Mouse (Mus musculus) left cerebral cortex, adult 8-10 months (tissue): Measurements from ENCODE around the gene Pcx. TPM values are rescaled to one million over a fixed set of nuclear protein-coding genes. Genes with fewer than 3 reads are reported as not detected.

Experiments
- DNase-seq, 2 experiments: peaks; one replicate each; pipeline ENCODE4 v3.0.0; 2022; ENCODE audit warnings: low spot score in 2 of 2
- total RNA-seq, 4 experiments: library from RNA; stranded (reverse); gene quantifications; 2 replicates each; pipeline ENCODE4 v1.2.4; 2022

The Pcx gene
- total RNA-seq, 4 experiments from 2014 or later: 75.7 to 85.2 (median 81.3) TPM

DNA sequence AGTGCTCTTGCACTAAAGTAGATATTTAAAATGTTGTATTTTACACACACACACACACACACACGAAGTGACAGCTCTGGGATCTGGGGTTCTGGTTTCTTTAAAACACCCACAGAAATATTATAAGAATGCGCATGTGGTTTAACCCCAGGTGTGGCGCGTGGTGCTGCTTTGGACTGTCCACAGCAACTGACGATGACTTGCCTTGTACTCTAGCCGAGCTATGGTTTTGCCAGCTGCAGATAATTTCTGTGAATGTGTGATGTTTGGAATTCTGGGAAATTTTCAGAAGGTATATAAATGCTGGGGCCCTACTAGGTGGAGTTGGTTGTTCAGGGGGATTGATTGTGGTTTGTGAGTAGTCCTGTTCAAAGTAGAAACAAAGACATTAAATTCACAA lies 37.5 kb downstream of the Pcx start:
- DNase-seq: no peak

DNA sequence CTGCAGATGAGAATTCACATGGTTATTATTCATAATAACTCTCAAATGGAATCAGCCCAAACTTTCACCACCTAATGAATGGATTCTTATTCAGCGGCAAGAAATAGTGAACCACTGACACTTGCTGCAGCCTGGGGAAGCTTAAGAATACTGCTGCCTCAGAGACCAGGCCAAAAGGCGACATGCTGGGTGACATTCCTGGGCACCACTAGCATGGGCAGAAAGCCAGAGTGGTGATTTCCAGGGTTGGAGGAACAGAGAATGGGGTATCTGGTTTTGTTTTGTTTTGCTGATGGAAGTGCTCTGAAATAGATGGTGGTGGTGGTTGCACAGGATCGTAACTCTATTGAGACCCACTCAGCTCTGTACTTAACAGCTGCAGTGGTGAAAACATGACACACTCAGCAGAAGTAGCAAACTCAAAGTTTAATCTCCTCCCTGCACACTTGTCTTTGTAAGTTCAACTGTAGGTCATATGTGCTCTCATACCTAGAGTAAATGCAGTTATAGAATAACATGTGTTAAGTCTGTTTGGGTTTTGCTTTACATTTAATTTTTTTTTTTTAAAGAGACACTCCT lies 38.1 kb downstream of the Pcx start:
- no peak for DNase-seq

DNA sequence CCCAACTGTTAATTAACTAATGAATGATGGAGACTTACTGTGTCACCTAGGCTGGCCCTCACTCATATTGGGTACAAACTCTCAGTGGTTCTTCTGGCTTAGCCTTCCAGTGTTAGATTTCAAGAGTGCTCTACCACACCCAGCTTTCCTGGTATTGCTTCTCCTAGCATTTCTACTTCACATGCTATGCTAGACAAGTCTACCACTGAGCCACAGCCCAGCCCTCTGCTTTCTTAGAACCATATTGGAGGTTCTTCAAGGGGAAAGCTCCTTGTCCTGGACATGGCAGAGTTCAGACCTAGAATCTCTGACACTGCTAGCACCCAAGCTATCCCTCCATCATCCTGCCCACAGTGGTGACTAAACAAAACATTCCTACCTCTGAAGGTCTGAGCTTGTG lies 44.0 kb downstream of the Pcx start:
- no peak for DNase-seq

DNA sequence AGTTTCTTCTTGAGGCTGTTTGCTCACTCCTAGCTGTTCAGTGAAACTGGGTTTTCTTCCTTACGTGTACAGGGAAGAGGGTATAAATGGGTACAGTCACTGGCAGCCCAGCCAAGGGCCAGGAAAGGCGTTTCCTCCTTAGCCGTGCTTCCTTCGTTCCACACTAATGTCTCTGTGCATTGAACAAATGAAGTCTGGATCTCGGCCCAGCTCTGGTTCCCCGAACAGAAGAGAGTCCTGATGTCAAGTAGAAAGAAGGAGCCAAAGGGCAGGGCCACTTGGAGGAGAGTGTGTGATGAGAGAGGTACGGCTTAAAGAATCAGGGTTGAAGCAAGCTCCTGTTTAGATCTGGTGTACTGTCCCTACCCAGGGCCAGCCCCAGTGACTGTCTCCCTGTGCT lies 44.8 kb downstream of the Pcx start:
- DNase-seq: no peak

DNA sequence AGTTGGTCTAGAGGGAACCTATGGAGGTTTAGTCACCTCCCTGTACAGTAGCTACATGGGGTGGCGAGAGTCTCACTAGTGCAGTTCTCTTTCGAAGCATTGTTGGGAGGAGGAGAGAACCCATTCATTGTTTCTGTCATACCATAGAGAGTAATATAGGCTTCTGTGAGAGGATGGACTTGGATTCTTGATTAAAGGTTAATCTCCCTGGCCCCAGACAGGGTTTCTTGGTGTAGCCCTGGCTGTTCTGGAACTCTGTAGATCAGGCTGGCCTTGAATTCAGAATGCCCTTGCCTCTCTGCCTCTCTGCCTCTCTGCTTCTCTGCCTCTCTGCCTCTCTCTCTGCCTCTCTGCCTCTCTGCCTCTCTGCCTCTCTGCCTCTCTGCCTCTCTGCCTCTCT lies 46.5 kb downstream of the Pcx start:
- no peak for DNase-seq

DNA sequence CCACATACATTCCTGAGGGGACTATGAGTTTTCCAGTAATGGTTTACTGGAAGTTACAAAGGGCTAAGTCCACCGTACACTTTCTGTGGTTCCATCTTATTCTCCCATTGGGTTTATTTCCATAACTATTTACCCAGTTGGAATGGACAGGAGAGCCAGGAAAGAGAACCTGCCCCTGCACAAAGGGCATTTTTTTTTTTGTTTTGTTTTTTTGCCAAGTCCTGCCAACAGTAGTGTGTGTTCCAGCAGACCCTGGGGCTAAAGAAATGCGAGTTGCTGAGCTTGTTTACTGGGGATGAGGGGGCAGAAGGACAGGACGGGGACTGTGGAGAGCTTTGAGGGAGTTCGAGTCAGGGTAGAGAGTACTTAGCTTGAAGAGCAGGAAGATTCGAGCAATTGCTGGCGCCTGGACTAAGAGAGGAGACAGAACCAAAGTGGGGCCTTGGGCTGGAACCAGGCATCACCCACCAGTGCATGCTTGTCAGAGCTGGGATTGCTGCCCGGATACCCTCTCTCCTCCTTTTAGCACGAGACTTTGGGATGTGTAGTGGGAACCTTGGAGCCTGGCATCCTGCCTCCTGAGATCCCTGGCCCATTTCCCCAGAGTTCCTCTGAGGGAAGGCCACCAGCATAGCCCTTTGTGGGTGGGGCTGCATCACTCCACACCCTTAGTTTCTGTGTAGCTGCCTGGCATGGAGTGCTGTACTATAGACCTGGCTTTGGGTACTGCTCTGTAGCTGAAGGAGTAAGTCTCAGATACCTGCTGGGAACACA lies 47.7 kb downstream of the Pcx start:
- peak in 1 of 2 experiments; percentile 28 for DNase-seq

DNA sequence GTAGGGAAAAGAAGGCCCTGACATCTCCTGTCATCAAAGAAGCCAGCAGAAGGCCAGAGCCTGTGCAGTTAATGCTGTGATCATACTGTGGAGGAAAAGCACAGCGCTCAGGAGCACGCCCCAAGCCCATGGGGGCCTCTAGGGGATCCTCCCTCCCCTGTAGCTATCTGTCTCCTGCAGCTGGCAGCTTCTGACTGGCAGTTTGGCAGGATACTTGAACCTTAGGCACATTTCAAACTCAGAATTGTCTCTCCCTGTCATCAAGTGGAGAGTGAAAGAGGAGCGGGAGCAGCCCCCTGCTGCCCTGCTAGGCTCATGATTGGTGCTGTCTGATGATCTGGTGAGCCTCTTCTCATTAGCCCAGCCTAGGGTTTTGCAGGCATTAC lies 48.3 kb downstream of the Pcx start:
- no peak for DNase-seq

DNA sequence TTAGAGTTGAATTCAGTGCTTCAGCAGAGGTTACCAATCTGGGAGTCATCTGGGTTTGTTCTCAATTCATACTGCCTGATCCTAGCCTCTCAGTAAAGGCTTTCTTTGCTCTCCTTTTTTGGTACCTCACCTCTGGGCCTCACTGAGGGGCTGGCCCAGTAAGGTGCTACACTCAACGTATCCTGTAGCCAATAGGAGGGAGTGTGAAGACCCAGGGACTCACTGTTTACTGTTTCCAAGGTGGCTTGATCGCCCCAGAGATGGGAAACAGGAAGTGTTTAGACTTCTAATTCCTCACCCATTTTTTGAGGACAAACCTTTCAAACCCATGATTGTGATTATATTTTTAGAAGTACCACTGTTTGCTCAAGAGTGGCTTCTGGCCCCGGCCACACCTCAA lies 48.7 kb downstream of the Pcx start:
- DNase-seq: no peak

DNA sequence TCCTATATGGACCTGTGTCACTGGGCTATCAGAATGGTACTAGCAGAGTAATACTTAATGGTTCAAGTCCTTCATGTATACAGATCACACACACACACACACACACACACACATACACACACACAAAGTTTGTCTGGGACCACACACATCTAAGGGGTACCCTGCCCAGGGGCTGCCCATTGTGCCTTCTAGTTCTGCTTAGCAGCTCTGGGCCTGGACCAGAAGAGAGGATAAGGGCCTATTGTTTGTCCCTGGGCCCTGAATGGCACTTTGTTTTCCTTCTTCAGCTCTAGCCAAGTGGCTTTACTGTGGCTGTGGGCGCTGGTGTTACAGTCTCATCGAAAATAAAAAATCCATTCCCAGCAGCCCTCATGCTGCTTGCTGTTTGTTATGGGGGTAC lies 49.3 kb downstream of the Pcx start:
- DNase-seq: peak in 1 of 2 experiments; percentile 24

DNA sequence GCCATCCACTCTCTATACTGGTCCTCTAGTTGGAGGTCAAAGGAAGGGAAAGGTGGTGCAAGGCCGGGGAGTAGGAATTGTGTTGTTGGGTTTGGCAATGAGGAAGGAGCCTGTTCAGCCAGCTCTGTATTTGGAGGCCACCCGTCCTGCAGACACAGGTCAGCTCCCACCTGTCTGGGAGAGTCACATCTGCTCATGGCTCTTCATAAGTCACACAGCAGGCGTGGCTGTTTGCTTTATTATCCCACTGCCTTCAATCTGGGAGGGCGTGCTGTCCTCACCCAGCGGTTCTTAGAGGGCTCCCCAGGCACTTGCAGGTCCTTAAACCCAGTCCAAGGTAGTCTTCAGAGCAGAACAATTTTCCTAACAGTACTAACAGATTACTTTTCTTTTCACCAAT lies 49.9 kb downstream of the Pcx start:
- DNase-seq: no peak

DNA sequence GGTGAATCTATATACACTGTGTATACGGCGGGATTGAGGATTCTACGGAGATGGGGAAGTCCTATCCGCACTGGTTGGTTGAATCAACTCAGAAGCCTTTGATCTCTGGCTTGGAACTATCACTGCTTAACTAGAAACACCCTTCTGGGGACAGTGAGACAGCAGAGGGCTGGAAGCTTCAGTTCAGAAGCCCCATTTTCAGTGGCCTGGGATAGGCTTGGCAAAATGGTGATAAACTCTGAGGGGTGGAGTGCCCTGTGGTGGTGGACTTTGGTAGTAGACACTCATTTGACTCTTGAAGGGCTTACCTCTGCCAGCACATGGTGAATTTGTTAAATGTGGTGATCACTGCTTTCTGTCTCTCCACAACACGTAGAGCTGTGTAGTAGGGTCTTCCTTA lies 55.4 kb downstream of the Pcx start:
- no peak for DNase-seq

DNA sequence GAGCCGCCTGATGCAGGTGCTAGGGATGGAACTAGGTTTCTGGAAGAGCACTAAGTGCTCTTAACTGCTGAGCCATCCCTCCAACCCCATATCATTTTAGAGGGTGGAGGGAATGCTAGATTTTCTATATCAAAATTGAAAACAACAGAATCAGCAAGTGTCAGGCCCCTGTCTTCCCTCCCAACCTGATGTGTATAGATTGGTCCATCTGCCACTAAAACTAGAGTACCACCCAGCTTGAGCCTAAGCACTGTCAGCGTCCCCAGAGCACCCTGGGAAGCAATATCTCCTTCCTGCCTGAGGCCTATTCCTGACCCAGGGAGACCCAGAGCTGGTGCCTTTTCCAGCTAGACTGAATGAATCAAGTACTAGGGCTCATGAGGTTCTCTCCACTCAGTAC lies 56.6 kb downstream of the Pcx start:
- no peak for DNase-seq

DNA sequence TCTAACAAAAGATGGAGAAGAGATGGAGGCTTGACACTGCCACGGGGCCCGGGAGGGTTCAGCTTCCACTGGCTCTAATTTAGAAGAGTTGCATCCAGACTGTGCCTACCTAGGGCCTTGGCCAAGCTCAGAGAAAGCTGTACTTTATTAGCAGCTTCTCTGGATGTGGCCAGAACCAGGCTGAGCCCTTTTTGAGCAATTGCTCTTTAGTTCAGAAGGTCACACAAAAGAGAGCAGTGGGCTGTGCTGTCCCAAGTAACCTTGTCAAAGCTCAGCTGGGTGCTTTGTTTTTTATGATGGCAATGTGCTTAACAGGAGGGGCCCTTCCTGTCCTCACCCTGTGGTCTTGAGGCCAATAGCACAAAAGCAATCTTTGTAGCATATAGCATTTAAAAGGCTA lies 57.4 kb downstream of the Pcx start:
- DNase-seq: no peak

DNA sequence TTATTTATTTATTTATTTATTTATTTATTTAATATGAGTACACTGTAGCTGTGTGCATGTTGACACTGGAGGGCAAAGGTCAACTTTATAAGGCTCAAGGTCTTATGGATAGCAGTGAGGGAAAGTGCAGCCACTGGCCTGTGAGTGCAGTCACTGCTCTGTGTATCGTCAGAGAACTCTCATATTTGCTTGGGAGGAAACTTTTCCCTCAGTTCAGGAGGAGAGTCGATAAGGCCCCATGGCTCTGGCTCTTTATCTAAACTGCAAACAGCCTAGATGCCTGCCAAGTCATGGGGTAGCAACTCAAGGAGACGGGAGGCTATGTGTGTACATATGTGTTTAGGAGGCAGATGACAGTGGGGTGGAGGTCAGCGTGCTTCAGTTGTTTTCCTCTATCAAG lies 58.6 kb downstream of the Pcx start:
- no peak for DNase-seq

DNA sequence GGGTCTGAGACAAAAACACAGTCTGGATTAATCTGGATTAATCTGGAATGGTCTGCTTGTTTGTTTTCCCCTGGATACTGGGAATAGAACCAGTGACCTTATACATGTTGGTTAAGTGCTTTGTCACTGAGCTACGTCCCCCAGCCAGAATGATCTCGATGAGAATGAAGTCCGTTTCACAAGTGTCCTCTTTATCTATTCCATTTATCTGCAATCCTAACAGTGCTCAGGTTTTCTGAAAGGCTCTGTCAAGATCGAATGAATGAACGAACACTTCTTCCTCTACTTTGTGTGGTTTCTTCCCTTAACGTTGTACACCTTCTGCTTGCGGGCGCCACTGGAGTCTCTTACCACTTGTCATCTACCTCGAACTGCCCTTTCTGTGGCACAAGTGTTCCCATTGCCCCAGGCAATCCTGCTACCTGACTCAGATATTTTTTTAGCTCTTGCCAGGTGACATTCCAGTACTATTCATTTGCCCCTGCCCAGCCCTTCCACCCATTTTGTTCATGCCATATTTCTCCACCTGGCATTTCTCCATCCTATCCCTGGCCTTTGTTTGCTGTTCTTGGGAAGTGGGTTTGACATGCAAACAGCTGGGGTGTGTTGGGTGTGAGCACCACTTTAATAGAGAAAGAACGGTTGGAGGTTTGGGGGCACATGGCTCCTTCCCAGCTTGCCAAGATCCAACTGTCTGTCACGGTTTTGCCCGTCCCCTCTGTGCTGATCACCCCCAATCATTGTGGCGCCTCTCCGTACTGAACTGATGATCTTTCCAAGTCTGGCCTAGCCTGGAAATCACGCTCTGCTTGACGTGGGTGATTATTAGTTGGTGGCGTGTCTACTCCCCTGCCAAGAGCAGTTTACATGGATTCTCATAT lies 59.3 kb downstream of the Pcx start:
- DNase-seq: no peak

DNA sequence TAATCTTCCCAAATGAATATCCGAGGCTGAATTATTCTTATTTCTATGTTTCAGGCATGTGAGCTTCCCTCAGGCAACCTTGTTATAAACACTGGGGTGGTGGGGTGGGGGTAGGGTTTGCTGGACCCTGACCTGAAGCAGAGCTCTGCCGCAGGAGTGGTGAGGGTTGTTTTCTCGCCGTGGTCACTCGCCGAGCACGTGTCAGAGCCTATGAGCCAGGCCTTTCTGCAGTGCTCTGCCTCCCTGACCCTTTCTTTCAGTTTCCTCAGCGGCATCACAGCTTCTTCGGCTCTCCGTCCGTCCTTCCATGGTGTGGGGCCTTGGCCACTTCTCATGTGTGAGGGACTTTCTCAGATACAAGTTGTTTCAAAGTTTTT lies 60.0 kb downstream of the Pcx start:
- no peak for DNase-seq

DNA sequence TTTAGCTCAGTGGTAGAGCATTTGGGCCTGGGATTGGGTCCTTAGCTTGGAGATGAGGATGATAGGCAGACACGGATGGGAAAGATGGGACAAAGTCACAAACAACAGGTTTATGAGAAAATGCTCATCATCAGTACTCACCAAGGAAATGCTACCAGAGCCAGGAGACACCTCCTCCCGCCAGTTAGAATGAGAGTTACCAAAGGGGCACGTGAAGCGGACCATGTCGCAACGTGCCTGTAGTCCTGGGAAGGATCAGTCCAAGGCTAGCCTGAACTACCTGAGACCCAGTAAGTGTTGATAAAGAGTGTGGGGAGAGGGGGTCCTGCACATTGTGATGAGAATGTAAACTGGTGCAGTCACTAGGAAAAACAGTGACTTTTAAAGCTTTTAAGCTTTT lies 60.5 kb downstream of the Pcx start:
- DNase-seq: no peak

DNA sequence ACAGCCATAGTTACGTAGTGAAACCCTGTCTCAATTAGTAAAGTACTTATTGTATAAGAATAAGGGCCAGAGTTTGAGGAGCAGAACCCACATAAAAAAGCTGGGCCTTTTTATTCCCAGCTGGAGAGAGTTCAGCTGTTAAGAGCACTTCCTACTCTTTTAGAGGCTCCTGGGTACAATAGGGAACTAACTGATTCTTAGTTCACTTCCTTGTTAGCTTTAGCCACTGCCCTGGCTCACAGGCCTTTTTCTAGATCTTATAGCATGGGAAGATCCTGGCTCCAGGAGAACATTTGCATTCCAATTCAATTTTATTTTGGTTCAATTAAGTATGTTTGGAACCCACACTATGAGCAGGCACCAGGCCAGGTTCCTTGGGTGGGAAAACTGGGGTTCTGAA lies 61.4 kb downstream of the Pcx start:
- no peak for DNase-seq

DNA sequence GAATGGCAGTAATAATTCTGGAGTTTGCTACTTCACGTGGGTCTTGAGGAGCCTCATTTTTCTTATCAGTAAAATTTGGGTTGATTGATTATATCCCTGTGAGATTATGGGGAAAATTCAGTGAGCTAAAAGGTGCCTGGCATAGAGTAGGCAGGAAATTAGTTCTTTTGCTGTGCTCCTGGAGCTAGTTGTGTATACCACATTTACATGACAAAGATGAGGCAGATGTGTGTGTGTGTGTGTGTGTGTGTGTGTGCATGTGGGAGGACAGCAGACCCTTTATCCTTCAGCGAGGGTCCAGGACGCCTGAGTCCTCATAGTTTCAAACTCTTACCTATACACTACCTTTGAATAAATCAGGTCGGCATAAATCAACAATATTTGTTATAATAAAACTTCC lies 61.8 kb downstream of the Pcx start:
- no peak for DNase-seq

DNA sequence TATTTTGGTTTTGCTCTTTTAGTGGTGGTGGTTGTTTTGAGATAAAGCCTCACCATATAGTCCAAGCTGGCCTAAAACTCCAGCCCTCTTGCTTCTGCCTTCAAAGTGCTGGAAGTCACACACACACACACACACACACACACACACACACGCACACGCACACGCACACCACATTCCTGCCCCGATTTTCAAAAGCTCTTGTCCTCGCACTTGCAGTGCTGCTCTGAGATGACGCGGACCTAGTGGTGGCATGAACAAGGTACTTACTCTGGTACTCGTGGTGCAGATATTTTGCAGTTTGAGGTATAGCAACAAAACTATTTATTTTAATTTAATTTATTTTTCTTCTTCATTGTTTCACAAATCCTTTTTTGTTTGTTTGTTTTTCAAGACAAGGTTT lies 62.2 kb downstream of the Pcx start:
- DNase-seq: no peak

DNA sequence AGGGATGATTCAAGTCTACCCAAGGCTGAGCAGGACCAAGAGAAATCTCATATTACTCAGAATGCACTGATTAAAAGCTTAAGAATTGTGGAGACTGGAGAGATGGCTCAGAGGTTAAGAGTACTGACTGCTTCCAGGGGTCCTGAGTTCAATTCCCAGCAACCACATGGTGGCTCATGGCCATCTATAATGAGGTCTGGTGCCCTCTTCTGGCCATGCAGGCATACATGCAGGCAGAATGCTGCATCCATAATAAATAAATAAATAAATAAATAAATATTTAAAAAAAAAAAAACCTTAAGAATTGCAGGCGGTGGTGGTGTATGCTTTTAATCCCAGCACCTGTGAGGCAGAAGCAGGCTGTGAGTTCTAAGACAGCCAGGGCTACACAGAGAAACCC lies 63.0 kb downstream of the Pcx start:
- DNase-seq: no peak

DNA sequence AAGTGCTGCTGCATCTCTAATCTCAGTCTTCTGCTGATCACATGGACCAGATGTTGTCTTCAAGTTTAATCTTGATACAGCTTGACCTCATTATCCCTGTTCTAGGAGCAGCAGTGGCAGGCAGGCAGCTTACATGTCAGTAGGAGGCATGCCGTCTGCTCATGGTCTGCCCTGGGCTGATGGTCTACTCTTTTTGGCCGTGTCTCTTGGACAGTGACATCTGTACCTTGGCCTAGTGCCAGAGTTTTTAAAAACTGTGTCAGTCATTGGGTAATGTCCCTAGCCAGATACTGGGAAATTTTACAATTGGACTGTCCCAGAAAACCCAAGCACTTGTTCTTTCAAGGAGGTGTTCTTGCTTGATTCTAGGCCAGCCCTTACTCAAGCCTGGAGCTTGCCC lies 68.5 kb downstream of the Pcx start:
- no peak for DNase-seq

DNA sequence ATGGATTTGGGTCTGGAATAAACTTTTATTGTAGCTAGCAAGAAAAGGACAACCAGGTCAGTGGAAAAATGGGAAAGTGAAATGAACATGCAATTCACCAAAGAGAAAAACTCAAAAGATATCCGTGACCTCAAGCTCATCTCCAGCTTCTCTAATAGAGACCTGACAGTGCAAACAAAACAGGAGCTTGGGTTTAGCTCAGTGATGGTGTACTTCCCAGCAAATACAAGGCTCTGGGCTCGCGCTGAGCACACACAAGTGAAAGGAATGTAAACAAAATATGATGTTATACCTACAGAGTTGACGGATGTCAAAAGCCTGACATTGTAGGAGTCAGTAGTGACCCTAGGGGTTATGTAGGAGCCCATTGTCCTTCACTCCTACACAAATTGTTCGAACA lies 69.0 kb downstream of the Pcx start:
- DNase-seq: no peak
